Mouse (Mus musculus) testis, adult 2 months (tissue): Measurements from ENCODE around the gene Cd2.

ENCODE experiments used
- CTCF ChIP-seq: fragments of 200-500 bp; IDR thresholded peaks from 2 replicates; pipeline ENCODE4 v1.5.1; 2012; ENCODE audit warnings: low read depth, mild to moderate bottlenecking, inconsistent platforms, low read length, moderate library complexity; ENCODE audit not compliant: control insufficient read depth, insufficient read depth, insufficient replicate concordance
- POLR2A ChIP-seq: fragments of 200-500 bp; IDR thresholded peaks from 2 replicates; pipeline ENCODE4 v1.6.1; 2012; ENCODE audit warnings: low read depth, mild to moderate bottlenecking, inconsistent platforms, low read length, moderate library complexity; ENCODE audit not compliant: control insufficient read depth

- TF ChIP-seq POLR2A (no peak), CTCF (no peak)
These were observed 8.2 kb downstream of the Cd2 start for GRCm38 (mm10) chr3:101279561-101279960.
